Mouse (Mus musculus) erythroblast, adult 5-6 weeks (primary cell): ENCODE results near the gene Mov10l1. TPM values are rescaled to one million over a fixed set of nuclear protein-coding genes. Genes with fewer than 3 reads are reported as not detected.

Experiments used
- ATAC-seq: replicated peaks from 2 replicates; pipeline ENCODE4 v1.8.0; 2016; ENCODE audit warnings: moderate number of reproducible peaks, mild to moderate bottlenecking, moderate TSS enrichment, inconsistent platforms; ENCODE audit not compliant: poor library complexity, low FRiP score, severe bottlenecking
- total RNA-seq, 2 experiments: library from RNA; stranded (forward) in 1 of 2; stranded (reverse) in 1 of 2; fragments of 150-400 nt in 1 of 2; fragments of 200-764, 138-1000 nt in 1 of 2; gene quantifications; 2 replicates each; pipeline versions ENCODE4 v1.2.3 to v1.2.4; 2015 to 2017; ENCODE audit warnings: low replicate concordance in 2 of 2

The Mov10l1 gene
- not detected in 2 replicates for total RNA-seq (2015; ENCODE audit: low replicate concordance)
- total RNA-seq (2017; ENCODE audit: low replicate concordance), result not detected in 2 replicates

DNA sequence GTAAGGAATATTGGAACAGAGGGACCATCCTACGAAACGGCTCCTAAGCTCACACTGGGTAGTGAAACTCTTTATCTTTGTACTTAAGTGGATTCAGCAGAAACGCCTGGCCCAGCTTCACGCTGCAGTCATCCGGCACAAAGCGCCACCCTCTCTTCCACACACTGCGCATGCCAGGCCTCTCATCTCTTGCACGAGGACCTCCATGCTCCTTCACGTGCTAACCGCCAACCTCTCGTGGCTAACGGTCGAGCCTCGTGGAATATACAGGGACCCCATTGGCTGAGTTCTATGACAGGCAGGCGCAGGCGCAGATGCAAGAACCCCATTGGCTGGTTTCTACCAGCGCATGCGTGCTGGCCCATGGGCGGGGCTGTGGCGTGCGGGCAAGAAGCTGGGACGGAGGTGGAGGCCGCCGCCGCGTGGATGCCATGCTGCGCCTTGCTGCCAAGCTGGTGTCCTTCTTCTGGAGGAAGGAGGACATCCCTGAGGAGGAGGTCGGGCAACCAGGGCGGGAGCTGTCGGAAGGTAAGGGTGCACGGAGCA is at the start of gene Mov10l1:
TSS of gene Mov10l1 (plus strand) at position 376 of the 546 bp plus-strand sequence.
- no peak for ATAC-seq

- no peak for ATAC-seq
These were observed 48.6 kb upstream of the Mov10l1 start for GRCm38 (mm10) chr15:88934141-88934540.

DNA sequence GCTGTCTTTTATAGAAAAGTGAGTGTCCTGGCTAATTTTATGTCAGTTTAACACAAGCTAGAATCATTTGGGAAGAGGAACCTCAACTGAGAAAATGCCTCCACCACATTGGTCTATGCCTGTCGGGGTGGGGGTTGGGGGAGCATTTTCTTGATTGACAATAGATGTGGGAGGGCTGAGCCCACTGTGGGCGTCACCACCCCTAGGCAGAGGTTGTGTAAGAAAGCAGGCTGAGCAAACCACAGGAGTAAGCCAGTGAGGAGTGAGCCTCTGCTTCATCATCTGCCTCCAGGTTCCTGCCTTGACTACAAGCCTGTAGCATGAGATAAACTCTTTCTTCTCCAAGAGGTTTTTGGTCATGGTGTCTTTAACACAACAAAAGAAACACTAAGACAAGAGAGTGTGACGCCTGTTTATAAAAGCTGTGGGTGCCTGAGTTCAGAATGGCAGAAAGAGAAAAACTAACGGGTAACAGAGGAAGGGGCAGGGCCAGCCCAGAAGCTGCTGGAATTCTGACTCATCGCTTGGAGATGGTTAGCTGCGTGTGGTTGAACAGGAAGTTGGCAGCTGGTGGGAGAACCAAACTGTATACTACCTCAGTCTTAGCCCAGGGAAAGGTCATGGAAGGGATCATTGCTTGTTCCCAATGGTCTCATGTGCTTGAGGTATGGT is 46.0 kb upstream of the Mov10l1 start:
- no peak for ATAC-seq

DNA sequence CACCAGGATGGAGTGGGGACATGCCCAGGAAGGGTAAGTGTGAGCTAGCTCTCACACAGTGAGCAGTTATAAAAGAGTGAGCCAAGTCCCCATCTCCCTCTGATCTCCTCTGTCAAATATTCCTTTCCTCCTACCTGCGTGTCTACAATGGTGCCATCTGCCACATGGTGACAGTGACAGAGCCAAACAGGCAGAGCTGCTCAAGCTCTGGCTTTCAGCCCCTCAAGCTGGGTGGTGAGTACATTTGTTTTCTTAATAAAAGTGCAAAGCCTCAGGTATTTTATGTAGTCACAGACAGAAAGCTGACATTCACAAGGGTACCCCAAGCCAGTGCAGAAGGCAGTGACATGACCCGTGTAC is 45.4 kb upstream of the Mov10l1 start:
- ATAC-seq, result no peak

DNA sequence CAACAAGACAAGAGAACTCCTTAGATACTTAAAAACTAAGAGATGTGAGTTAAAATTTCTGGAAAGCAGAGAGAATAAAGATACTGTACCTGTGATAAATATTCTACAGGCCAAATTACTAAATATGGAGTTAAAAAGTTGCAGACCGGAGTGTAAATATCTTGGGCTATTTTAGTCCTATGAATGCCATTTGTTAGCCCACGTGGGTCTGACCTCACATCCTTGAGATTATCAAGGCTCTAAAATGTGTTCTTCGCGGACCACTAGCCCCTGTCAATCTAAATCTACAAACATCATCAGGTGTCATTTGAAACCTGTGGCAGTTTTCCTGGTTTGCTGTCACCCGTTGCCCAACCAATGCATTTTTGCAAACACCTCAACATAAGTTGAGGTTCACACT is 39.9 kb upstream of the Mov10l1 start:
- no peak for ATAC-seq

DNA sequence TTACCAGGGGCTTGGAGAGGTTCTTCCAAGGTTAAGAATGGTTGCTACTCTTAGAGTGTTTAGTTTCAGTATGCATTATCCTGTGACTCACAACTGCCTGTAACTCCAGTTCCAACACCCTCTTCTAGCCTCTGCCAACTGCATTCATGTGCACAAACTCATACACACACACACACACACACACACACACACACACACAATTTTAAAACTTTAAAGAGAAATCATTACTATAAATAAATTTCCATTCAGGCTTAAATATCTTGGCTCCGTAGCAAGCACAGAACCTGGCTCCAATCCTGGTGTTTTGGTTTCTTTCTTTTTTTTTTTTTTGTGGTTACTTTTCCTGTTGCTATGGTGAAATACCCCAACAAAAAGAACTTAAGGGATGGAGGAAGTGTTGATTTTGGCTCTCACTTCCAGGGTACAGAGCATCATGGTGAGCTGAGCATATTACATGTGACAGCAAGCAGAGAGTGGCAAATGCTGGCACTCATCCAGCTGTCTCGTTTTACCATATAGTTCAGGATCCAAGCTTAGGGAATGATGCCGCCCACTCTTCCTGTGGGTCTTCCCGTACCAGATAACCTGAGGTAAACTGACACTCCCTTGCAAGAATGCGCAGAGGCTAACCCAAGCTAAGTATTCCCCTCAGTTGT is 38.7 kb upstream of the Mov10l1 start:
- ATAC-seq, result no peak

- ATAC-seq, result no peak
These were observed 35.9 kb upstream of the Mov10l1 start for GRCm38 (mm10) chr15:88946851-88947250.

DNA sequence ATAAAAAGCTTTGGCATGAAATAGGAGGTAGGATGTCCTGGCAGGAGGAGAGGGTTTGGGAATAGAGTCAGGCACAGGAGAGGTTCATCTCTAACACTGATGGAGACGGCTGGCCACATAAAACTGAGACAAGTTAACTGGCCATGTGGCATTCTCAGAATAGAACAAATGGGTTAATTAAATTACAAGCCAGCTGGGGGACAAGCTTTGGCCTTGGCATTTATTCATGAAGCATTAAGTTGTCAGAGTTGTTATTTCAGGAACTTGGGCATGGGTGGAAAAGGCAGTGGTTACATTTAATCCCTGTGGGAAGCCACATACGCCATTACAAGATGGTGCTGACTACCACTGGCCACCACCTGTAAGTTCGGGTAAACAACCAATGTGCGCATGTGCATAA is 31.5 kb upstream of the Mov10l1 start:
- no peak for ATAC-seq

DNA sequence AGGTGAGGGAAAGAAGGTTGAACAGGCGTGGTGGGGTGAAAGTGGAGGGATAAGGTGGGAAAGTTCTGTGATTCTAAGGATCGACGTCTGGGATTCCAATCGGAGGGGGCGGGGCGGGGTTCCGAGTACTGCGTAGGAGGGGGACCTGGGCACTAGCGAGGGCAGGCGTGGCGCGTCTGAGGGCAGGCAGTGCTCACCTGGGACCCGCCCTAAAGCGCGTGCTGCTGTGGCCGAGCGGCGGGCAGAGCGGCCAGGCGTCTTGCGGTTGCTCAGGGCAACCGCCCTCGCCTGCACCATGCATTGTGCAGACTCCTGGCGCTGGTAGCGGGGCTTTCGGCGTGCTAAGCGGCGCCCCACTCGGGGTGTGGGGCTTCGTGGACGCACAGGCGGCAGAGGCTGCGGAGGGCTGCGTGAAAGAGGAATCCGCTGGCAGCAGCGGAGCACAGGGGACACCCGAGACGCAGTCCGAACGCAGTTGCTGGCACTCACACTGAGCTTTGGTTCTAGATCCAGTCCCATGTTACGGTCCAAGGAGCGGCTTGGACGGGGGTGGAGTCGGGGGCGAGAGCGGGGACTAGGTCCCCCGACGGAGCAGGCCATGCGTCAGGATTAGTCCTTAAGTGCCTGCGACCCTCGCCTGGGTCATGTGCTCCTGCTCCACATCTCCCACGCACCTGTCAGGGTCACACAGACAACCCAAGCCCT is 28.2 kb upstream of the Mov10l1 start, which contains the start of gene Ttll8:
TSS of gene Ttll8 (minus strand) at position 51 of the 705 bp plus-strand sequence.
- ATAC-seq, result no peak

DNA sequence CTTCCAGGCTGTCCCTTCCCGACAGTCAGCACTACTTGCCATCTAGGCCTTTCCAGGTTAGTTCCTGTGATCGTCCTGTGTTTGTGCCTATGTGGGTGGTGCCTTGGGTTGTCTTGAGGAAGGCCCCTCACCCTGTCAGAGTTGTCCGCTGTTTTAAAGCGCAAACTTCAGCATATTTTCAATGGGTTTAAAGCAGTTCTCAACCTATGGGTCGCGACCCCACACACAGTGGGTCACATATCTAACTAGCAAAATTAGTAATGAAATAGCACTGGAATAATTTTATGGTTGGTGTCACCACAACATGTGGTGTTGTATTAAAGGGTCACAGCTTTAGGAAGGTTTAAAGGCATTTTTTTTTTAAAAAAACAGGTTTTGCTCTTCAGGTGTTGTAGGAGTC is 27.4 kb upstream of the Mov10l1 start:
- no peak for ATAC-seq

DNA sequence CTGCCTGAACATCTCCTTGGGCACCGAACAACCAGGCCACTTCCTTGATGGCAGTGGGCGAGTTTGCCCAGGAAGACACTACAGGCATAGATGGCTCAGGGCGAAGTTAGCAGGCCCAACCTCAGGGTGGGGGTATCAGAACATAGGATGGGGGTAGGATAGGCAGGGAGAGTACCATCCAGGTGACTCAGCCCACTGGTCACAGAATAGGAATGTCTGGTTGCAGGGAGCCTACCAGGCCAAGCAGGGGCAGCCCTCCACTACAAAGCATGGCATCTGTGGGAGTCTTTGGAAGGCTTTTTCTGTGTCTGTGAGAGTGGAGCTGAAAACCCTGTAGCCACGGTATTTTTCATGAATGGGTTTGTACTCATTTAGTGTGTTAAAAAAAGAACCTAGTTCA is 25.2 kb upstream of the Mov10l1 start:
- ATAC-seq, result no peak

GRCm38 (mm10) chr15:88964070-88964578 is 18.6 kb upstream of the Mov10l1 start:
- ATAC-seq, result no peak

DNA sequence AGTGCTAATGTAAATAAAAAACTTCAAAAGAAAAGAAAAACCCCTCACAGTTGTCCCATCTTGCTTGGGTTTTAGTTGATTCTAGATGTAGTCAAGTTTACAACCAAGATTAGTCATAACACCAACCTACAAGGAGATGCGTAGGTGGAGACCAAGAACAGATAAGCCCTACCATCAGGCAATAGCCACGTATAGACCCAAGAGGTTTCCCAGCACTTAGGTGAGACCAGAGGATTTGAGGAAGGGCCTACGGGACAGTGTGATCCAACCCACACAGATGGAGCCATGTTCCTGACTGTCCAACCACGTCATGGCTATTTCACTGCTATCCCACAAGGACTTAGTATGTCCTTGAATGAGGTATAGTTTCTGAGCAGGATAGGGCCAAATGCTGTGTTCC is 10.4 kb upstream of the Mov10l1 start:
- ATAC-seq, result no peak

DNA sequence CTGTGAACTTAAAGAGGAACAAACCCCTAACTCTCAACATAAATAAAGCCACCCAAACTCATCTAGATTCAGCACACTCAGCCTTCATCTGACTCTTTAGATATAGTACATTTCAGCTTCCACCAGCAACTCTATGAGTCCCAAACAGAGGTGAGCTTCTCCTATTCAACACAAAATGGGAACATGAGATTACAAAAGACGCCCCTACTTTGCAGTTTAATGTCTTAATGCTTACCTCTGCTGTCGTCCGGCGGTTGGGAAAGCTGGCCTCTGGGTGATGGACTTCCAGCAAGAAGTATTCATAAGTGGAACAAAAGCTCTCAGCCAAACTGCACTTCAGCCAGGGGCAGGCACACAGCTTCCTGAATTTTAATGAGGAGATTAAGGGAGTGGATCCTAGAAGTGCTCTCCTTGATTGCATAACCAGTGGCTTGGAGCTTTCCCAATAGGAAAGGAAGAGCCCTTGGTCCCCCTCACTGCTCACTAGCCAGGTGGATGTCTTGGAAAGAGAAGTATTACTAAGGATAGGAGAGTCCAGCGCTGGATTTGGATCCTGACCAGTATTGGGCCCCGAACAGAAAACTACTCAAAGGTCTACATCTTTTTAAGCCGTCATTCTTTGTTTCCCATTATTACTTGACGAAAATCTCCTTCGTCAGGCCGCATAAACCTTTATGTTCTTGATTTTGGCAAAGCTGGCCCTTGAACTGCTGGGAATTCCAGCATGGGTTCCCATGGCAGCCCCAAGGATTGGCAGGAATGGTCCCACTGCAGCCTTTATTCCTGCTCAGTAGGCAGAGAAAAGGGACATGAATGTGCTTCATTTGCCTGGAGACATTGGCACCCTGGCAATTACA is 4.2 kb upstream of the Mov10l1 start, which contains the start of gene Mlc1:
TSS of gene Mlc1 (minus strand) at position 727 of the 857 bp plus-strand sequence.
- no peak for ATAC-seq

- ATAC-seq, result no peak
These were observed 3.6 kb upstream of the Mov10l1 start for GRCm38 (mm10) chr15:88979138-88979446.

DNA sequence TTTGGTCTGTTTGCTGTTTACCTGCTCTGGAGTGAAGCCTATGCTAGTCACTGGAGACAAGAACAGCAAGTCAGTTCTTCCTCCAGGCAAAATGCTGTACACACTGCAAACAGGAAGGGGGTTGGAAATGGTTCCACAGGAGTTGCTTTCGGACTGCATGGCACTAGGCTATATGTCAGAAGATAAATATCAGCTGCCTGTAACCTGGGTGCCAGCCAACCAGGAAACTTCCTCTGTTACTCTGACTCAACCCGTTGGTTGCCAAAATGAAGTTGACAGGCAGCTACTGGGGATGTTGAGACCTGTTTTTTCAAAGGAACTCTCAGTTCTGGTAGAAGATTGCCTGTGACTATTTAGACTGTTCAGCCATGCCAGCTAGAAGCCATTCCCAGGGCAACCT is 6.5 kb downstream of the Mov10l1 start:
- no peak for ATAC-seq

GRCm38 (mm10) chr15:88998636-88999035 is 15.9 kb downstream of the Mov10l1 start:
- ATAC-seq, result no peak

DNA sequence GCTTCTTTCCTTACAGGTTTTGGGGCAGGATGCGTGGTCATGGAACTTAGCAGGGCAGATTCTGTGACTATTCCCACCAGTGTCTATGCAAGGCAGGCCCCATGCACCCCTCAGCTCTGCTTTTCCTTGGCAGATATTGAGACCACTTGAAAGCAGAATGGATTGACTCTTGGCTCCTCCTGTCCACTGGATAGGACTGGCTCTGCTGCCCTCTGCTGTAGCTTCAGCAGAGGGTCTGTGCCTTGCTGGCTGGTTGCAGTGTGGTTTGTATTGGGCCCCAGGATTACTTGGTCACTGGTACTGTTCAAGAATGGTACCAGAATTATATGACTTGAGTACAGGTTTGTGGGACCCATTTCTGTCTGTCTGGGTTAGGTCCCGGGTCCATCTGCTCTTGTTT is 16.4 kb downstream of the Mov10l1 start:
- no peak for ATAC-seq

DNA sequence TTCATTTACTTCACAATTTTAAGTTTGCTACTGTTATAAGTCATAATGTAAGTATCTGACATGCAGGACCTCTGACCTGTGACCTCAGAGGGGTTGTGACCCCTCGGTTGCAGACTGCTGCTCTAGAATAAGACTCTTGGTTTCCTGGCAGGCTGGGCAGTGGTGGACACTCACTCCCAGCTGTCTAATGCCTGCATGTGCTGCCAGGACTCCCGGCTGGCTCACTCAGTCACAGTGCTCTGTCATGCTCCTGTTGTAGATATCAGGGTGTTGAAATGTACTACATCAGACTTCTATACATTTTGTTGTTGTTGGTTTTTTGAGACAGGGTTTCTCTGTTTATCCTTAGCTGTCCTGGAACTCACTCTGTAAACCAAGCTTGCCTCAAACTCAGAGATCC is 17.7 kb downstream of the Mov10l1 start:
- ATAC-seq, result no peak

GRCm38 (mm10) chr15:89001245-89001644 is 18.5 kb downstream of the Mov10l1 start:
- no peak for ATAC-seq
